Mouse (Mus musculus): ENCODE data around the gene Fam20a.

Fam20a gene

GRCm38 (mm10) chr11:109678291-109678690 lies 43.8 kb downstream of the Fam20a start:
- in situ Hi-C loops (cut with MboI): no loop called here

- in situ Hi-C loops (cut with MboI): no loop called here
These were observed 45.3 kb downstream of the Fam20a start for GRCm38 (mm10) chr11:109676621-109677373.

GRCm38 (mm10) chr11:109675771-109676170 lies 46.3 kb downstream of the Fam20a start:
- in situ Hi-C loops (cut with MboI): no loop called here

- in situ Hi-C loops (cut with MboI): no loop called here
These were observed 46.9 kb downstream of the Fam20a start for GRCm38 (mm10) chr11:109675208-109675607.

- in situ Hi-C loops (cut with MboI): loop anchor here (25.0 kb wide), 2 partner anchors 188 to 588 kb away; partner anchors contain the start of gene Abca6
These were observed 47.5 kb downstream of the Fam20a start for GRCm38 (mm10) chr11:109674542-109674941.

GRCm38 (mm10) chr11:109673741-109674140 lies 48.3 kb downstream of the Fam20a start:
- in situ Hi-C loops (cut with MboI): loop anchor here (25.0 kb wide), 2 partner anchors 189 to 589 kb away; partner anchors contain the start of gene Abca6

GRCm38 (mm10) chr11:109672881-109673739 lies 49.0 kb downstream of the Fam20a start:
- in situ Hi-C loops (cut with MboI): loop anchor here (25.0 kb wide), 2 partner anchors 189 to 589 kb away; partner anchors contain the start of gene Abca6

GRCm38 (mm10) chr11:109672396-109672795 lies 49.7 kb downstream of the Fam20a start:
- in situ Hi-C loops (cut with MboI): loop anchor here (25.0 kb wide), 2 partner anchors 190 to 590 kb away; partner anchors contain the start of gene Abca6

- in situ Hi-C loops (cut with MboI): loop anchor here (25.0 kb wide), 2 partner anchors 190 to 590 kb away; partner anchors contain the start of gene Abca6
These were observed 50.1 kb downstream of the Fam20a start for GRCm38 (mm10) chr11:109672021-109672324.

GRCm38 (mm10) chr11:109671136-109672020 lies 50.7 kb downstream of the Fam20a start:
- in situ Hi-C loops (cut with MboI): loop anchor here (25.0 kb wide), 2 partner anchors 191 to 591 kb away; partner anchors contain the start of gene Abca6

- in situ Hi-C loops (cut with MboI): loop anchor here (25.0 kb wide), 2 partner anchors 192 to 592 kb away; partner anchors contain the start of gene Abca6
These were observed 51.8 kb downstream of the Fam20a start for GRCm38 (mm10) chr11:109670026-109670916.

GRCm38 (mm10) chr11:109669149-109669708 lies 52.9 kb downstream of the Fam20a start:
- in situ Hi-C loops (cut with MboI): loop anchor here (25.0 kb wide), 2 partner anchors 193 to 593 kb away; partner anchors contain the start of gene Abca6

GRCm38 (mm10) chr11:109668115-109668725 lies 53.9 kb downstream of the Fam20a start:
- in situ Hi-C loops (cut with MboI): loop anchor here (25.0 kb wide), 2 partner anchors 194 to 594 kb away; partner anchors contain the start of gene Abca6

GRCm38 (mm10) chr11:109667371-109667770 lies 54.7 kb downstream of the Fam20a start:
- in situ Hi-C loops (cut with MboI): loop anchor here (25.0 kb wide), 2 partner anchors 195 to 595 kb away; partner anchors contain the start of gene Abca6

GRCm38 (mm10) chr11:109666411-109666810 lies 55.7 kb downstream of the Fam20a start:
- in situ Hi-C loops (cut with MboI): loop anchor here (25.0 kb wide), 2 partner anchors 196 to 596 kb away; partner anchors contain the start of gene Abca6

- in situ Hi-C loops (cut with MboI): loop anchor here (25.0 kb wide), 2 partner anchors 197 to 597 kb away; partner anchors contain the start of gene Abca6
These were observed 56.7 kb downstream of the Fam20a start for GRCm38 (mm10) chr11:109665424-109665823.

- in situ Hi-C loops (cut with MboI): loop anchor here (25.0 kb wide), 2 partner anchors 198 to 598 kb away; partner anchors contain the start of gene Abca6
These were observed 57.8 kb downstream of the Fam20a start for GRCm38 (mm10) chr11:109664293-109664692.

GRCm38 (mm10) chr11:109660526-109660925 lies 61.6 kb downstream of the Fam20a start:
- in situ Hi-C loops (cut with MboI): loop anchor here (25.0 kb wide), 2 partner anchors 202 to 602 kb away; partner anchors contain the start of gene Abca6

- in situ Hi-C loops (cut with MboI): loop anchor here (25.0 kb wide), 2 partner anchors 206 to 606 kb away; partner anchors contain the start of gene Abca6
These were observed 65.8 kb downstream of the Fam20a start for GRCm38 (mm10) chr11:109656232-109656631.

Measured in mature B cell (primary cell).